Mouse (Mus musculus) cerebellum, adult 9-10 months (tissue): ENCODE results near the gene Sdr39u1.

ENCODE experiments used
- DNase-seq: peaks from one replicate; pipeline ENCODE4 v3.0.0; 2022

The Sdr39u1 gene

DNA sequence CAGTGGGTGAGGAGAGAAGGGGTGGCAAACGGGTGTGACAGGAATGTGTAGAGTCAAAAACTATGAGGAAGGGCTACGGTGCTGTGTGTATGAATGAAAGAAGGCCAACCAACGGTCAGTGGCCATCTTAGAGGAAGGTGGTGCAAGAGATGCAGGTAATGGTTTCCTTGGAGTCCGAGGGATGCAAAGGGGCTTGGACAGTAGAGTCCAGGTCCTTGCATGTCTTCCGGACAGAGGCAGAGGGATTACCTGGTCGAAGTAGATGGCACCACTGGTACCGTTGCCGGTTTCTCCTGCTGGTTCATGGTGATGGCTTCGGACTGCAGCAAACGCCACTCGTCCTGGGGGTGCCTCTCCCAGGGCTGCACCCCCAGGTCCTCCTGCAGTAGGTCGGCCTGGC, 16.4 kb downstream of the Sdr39u1 start:
- peak; percentile 78 for DNase-seq

DNA sequence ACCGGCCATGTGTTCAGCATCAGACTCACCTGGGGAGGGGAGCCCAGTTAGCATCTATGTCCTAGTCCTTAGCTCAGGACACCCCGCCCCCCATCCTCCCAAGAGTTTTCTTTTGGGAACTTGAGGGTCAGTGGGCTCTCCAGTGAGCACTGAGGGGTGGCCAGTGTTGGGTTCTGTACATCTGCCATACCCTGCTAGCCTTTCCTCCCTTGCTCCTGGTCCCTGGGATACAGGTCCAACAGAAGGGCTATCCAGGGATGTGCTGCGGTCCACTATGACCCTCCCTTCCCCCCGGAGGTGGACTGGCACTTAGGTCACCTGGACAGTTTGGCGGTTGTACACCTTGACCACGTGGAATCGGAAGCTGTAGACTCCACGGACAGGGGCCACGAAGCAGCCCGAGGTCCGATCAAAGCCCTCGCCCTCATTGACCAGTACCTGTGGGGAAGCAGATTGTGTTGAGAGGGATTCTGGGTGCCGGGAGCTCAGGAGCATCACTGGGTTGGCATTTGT, 16.9 kb downstream of the Sdr39u1 start:
- peak; percentile 81 for DNase-seq

DNA sequence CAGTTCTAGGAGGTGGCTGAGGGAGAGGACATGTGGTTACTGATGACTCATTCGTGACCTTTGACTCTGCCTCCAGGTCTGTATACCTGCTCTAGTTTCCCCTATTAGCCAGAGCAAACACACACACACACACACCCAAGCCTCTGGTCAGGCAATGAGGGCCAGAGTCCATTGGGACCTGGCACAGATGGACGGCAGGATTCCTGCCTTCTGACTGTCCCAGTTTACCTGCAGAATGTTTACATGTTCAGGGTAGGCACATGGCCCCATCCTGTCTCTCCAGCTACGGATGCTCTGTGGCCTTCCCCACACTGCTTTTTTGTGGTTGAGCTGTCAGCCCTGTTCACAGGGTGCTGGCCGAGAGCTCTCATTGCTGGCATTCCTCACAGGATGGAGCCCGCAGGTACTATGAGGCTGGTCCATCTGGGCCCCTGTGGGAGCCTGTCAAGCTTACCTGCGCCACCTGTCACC, 17.9 kb downstream of the Sdr39u1 start:
- peak; percentile 98 for DNase-seq

DNA sequence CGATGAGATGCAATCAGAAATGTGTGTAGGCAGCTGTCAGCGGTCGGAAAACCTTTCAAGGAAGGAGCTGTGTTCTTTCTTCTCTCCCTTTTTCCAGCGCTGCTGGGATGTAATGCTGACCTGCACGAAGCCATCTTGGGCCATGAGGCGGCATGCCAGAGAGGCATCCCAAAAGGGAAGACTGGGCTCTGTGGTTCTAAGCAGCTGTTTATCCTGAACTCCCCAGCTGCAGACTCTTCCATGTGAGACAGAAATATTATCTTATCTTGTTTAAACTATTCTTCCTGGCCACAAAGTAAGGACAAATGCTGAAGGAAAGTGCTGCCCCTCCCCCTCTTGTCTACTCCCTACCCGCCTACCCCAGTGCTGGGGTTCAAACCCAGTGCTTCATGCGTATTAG, 19.1 kb downstream of the Sdr39u1 start:
- DNase-seq, result peak; percentile 60

DNA sequence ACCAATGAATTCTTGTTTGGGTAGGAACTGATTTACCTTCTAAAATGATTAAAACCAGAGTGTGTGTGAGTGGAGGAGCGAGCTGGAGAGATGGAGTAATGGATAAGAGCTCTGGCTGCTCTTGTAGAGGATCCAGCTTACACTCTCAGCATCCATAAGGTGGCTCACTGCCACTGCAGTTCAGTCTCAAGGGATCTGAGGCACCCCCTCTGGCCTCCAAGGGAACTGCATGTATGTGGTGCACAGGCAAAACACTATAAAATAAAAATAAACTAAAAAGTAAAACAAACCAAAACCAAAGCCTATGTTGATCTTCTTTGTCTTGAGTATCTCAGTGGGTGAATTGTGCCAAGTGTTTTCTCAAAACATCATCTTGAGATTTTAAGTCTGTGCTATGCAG, 20.5 kb downstream of the Sdr39u1 start:
- peak; percentile 83 for DNase-seq

DNA sequence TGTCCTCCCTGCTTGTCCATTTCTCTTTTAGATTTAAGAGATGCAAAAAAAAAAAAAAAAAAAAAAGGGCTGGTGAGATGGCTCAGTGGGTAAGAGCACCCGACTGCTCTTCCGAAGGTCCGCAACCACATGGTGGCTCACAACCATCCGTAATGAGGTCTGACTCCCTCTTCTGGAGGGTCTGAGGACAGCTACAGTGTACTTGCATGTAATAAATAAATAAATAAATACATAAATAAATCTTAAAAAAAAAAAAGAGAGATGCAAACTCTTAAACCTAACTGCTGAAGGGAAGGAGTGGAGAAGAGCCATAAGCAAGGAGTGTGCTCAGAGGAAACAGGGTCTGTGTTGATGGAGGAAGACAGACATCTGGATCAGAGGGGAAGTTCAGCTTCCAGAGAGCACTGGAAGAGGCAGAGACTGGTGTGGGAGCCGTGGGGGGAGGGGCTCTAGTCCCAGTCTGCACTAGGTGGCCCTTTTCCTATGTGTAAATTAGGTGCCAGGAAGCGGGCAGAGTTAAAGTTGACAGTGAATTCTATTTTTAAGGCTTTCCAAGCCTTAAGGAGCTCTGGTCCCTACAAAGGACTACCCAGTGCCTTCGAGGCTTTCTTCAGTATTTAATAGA, 21.7 kb downstream of the Sdr39u1 start:
- peak; percentile 56 for DNase-seq

DNA sequence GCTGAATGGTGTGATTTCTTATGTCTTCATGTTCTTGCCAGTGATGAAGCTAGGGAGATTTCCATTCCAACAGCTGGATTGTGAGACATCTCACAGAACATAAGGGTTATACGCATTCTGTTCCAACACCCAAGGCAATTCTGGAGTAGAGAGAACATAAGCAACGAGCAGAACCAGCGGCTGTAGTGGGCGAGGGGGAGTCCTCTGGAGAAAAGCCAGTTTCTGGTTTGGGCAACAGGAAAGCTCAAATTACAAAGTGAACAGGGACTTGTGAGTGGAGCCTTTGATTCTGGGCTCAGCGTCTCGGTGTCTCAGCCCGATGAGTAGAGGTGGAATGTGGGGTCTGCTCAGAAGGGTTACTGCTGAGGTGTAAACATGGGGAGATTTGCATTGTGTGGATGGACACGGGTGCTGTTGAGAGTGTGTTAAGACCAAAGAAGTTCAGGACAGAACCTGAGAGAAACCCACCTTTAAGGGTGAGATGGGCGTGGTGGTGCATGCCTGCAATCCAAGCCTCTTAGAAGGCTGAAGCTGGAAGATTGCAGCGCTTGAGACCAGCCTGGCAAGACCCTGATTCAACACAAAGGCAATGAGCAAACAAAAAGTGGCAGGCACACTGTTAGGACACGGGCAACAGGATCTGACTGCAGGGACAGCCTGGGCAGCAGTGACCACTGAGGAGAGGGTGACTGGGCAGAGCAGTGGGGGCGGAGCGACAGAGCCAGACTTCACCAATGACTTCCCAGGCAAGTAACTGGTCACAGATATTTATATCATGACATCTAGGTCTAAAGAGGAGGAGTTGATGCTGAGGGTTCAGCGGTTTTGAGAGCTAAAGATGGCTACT, 22.4 kb downstream of the Sdr39u1 start:
- peak; percentile 74 for DNase-seq

DNA sequence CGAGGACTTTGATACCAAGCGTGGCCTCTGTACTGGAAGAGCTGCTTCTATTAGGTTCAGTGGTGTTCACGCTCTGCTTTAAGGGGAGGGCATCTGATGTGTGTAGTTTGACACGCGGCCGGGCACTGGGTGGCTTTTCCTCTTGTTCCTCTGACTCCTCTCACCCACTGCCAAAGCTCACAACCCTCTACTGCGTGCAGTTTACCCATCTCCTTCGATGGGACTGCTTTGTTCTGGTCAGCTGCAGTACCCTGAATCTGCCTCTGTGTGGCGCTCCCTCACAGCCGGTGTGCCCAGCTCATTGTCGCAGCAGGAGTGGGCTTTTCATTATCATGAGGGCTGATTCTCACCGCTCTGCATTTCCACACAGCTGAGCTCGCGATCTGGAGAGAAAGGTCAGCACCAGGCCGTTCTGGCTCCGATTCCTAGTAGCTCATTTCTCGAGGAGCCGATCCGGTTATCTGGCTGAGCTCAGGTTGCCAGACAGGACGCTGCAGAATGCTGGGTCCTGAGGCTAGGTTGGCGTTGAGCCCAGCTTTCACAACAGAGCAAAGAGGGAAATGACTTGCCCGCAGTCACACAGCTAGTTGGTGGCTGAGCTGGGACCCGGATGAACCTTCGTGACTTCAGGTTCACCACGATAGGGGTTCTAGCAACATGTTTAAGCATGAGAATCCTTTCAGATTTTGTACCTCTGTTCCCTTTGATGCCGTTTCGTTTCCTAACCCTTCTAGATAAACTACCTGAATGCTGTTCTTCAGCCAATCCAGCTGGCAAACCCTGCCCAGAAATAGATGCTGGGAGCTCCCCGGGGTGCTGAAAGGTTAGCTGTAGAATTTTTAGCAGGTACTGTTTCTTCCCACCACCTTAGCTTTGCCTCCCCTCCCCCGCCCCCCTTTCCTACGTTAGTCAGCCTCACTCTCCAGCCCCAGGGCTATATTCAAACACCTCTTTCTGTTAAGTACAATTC, 26.1 kb downstream of the Sdr39u1 start:
- DNase-seq, result peak; percentile 95

DNA sequence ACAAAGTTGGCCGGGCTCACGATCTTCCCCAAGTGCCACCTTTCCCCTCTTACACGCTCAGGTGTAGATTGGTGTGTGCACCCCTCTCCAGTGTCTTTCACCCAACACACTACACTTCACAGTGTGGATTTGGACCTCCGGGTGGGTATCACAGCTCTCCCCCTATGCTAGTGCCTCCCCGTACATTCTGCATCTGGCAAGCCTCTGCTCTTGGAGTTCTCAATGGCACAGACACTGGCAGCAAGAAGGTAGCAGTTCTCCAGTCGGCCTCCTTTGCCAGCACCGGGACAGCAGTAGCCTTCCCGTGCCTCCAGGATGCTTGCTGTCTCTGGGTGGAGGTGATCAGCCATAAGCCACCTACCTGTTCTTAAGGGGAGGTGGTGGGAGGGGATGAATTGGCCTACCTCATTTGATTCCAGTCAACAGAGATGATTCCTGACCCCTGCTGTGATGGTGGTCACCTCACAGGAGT, 26.8 kb downstream of the Sdr39u1 start:
- DNase-seq, result no peak

DNA sequence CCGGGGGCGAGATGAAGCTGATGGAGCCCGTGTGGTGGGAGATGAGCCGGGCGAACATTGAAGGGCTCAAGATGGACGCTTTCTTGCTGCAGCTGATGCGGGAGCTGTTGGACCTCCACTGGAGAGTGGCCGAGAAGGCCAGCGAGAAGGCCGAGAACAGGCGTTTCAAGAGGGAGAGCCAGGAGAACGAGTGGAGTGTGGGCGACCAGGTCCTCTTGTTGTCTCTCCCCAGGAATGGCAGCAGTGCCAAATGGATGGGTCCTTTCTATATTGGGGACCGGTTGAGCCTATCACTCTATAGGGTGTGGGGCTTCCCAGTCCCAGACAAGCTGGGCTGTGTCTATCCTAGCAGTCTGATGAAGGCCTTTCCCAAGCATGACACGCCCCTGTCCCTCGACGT, 27.5 kb downstream of the Sdr39u1 start:
- DNase-seq, result peak; percentile 54

DNA sequence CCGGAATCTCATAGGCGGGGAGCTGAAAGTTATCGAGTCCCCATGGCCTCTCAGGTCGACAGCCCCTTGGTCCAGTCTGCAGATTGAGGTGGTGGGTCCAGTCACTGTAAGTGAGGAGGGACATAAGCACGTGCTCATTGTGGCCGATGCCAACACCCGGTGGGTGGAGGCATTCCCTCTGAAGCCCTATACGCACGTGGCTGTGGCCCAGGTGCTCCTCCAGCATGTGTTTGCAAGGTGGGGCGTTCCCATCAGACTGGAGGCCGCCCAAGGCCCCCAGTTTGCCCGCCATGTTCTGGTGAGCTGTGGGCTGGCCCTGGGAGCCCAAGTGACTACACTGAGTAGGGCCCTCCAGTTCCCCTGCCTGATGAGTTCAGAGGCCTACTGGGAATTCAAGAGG, 28.1 kb downstream of the Sdr39u1 start:
- peak; percentile 33 for DNase-seq

DNA sequence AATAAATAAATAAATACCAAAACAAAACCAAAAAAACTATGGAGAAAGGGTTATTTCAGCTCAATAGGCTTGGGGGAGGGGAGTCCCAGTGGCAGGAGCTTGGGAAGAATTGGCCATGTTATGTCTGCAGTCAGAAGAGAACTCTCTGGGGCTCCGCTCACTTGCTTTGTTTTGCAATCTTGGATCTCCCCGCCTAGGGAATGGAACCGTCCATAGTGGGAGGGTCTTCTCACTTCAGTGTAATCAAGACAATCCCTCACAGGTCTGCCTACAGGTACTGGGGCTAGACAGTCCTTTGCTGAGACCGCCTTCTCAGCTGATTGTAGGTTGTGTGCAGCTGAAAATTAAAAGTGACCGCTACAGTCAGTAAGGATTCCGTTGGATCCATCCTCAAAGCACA, 30.6 kb downstream of the Sdr39u1 start:
- peak; percentile 18 for DNase-seq

DNA sequence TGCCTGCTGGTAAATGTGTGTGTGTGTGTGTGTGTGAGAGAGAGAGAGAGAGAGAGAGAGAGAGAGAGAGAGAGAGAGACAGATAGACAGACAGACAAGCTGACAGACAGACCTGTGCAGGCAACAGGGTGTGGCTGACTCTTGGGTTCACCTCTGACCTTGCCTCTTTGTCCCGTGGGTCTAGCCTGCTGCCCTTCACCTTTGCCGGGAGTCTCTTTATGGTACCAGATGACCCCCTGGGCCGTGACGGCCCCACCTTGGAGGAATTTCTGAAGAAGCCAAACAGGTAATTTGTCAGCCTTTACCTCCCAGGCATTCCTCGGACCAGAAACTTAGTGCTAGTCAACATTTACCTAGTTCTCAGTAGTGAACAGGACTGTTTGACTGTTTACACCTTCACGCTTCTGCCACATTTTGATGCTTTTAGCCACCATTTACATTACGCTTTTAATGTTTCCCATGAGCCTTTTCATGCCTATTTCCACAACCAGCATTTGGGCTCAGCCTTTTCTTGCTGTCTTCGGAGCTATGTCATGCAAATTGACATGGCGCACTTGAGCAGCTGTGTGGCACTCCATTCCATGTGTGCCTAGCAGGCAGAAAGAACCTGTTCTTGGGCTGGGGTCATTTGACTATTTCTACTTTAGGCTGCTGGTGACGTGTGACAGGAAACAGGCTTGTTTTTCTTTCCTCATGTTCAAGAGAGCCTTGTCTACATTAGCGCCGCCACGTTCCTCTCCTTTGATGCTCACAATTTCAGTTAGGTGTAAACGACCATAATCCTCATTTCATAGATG, 31.7 kb downstream of the Sdr39u1 start:
- DNase-seq, result peak; percentile 8

DNA sequence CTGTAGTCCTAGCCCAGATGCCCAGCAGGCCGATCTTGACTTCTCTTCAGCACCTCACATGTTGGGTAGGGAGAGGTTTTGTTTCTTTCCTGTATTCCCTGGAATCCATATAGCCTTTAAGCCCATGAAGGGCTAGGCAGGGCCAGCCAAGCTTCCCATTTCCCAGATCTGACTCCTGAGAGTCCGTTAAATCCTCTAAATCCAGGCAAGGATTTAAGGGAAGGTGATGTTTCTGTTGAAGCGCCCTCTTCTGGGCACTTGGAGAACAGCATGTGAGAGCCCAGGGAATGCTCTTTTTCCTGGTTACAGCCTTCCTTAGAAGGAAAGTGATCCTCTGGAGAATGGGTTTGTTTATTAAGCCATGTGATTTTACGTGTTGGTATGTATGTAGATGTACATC, 33.1 kb downstream of the Sdr39u1 start:
- DNase-seq, result peak; percentile 79

DNA sequence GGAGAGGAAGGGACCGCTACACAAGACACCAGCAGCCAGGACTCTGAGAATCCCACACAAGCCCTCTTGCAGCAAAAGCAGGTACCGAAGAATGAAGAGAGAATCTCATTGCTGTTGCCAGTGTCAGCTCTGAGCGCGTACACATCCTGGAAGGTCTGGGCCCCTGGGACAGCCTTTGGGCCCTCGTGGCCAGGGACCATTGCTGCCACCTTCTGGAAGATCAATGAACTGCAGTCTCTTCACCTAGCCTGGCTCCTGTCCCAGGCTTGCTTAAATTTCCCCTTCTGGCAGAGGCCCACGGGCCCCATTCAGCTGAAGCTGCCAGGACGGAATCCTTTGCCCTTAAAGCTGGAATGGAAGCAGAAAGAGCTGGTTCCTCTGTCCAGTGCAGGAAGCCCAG, 36.3 kb downstream of the Sdr39u1 start:
- DNase-seq, result peak; percentile 78

DNA sequence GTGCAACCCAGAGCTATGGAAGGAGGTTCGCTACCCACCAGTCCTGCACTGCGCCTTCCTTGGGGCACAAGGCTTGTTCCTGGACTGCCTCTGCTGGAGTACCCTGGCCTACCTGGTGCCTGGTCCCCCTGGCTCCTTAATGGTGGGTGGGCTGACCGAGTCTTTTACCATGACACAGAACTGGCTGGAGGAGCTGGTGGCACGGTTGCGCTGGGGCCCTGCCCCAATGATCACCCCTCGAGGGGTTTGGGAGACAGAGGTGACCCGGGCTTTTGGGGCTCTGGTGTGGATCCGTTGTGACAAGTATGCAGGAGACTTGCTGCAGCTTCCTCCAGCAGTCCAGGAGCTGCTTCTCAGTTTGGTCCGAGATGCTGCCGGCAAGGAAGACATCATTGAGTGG, 37.1 kb downstream of the Sdr39u1 start:
- DNase-seq, result peak; percentile 5

DNA sequence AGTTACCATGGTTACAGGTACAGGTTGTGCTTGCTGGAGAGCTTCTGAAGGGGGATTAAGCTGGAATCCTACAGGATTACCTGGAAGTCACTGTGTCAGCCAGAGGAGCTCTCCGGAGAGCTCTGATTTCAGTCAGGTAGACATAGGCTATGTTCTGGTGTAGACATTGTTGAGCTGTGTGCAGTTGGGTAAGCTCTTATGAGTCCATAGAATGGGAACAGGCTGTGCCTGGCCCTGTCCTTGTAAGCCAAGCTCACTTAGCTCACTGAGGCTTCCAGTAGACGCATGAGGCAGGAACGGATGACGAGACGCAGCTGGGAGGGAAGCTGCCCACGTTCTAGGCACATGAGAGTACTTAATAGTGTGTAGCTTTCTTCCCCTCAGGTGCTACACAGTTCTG, 37.9 kb downstream of the Sdr39u1 start:
- DNase-seq, result no peak

DNA sequence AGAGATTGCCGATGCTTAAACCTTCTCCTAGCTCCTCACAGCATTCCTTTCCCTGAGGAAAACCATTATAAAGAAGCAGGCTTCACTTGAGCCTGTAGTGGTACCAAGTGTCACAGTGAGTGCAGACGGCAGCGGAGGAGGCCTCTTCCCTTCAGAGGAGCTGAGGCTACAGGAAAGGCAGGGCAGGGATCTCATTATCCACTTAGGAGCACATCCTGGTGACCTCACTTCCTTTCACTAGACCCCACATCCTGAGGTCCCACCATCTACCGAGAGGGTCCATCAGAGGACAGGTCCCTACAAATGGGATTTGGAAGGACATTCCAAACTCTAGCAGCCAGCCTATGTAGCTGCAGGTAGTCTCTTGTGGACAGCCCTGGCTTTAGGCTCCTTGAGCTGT, 42.5 kb downstream of the Sdr39u1 start:
- no peak for DNase-seq

DNA sequence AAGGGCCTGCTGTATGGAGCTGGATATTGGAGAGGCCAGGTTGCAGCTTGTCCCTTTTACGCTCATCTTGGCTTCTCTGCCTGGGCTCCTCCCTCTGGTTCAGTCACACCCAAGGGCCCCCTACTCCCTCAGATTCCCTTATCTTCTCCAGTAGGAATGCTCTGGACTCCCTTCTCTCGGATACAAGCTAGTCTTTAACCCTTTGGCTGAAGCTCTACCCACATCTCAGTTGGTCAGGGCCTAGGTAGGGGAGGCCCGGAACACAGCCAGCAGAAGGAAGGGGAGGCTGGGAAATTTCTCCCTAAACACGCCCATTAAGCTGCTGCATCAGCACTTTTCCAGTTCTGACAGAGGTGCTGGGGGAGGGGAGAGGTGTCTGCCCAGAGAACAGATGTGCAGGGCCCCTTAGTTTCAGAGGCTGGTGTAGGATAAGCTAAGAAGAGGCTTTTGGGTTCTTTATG, 45.0 kb downstream of the Sdr39u1 start:
- no peak for DNase-seq

DNA sequence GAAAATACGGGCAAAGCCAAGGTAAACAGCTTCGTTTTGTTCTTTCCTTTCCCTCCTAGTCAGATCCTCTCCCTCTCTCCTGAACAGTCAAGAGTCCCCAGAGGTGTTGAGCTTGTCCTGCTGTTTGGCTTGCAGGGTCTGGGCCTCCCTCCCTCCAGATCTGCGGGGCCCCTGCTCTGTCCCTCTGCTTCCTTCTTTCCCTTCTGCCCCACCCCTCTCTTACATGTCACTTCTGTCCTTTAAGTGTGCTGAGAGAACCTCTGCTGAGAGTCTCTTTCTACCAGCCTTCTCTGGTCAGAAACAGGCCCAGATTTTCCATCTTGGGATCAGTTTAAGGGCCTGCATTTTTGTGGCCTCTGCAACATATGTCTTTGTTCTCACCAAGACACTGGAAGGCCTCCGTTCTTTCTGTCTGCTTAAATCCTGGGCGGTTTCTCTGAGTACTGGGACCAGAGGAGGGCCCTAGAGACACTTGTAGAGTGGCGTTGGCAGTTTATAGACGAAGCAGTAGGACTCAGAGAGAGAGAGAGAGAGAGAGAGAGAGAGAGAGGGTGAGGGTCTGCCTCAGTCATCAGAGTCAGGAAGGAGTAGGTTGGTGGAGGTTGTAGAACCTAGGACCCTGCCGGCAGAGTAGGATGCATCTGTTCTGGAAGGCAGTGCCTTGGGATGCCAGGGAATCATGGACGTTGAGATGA, 45.5 kb downstream of the Sdr39u1 start:
- DNase-seq, result no peak

DNA sequence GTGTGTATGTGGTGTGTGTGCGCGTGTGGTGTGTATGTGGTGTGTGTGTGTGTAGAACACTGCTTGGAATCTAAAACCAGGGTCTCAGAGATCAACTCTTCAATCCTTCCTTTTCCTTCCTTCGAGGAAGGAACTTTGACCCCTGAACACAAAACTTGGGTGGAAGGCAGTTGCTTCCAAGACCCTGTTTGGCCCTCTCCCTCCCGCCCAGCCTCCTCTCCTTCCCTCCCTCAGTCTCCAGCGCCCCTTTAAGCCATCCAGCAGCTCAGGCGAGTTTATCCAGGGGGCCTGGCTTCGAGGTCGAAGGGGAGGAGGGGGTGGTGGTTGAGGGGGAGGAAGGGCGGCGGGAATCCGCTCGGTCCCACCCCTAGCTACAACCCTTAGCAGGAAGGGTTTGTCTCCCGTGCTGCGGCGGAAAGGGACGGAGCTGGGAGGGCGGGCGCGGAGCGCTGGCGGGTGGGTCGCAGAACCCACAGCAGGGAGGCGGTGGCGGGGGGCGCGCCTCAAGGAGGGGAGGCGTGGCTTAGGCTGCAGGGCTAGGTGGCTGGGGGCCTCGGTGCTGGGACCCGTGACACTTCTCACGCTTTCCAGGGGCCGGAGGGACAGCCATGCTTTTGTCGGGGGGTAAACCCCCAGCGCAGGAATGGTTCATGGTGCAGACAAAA, 46.3 kb downstream of the Sdr39u1 start, which contains the start of gene Nynrin:
Gene Nynrin (plus strand): TSS at position 390 of the 665 bp plus-strand sequence.
- DNase-seq, result no peak
